Mouse (Mus musculus) kidney, postnatal 36 days (tissue): ENCODE measurements at regions not wholly inside any gene's neighbourhood (a gene's known extent, or its start where the extent isn't known, plus 50 kb on each side); places are given as distances from the start of the nearest gene placed in this dataset.

Source experiments
- DNase-seq, 2 experiments: peaks; one replicate each; pipeline ENCODE4 v3.0.0; 2021 to 2022; ENCODE audit warnings: mixed read lengths in 2 of 2

- no peak for DNase-seq
Measured at GRCm38 (mm10) chr9:43469215-43469614, 158.6 kb downstream of the Trim29 start.

DNA sequence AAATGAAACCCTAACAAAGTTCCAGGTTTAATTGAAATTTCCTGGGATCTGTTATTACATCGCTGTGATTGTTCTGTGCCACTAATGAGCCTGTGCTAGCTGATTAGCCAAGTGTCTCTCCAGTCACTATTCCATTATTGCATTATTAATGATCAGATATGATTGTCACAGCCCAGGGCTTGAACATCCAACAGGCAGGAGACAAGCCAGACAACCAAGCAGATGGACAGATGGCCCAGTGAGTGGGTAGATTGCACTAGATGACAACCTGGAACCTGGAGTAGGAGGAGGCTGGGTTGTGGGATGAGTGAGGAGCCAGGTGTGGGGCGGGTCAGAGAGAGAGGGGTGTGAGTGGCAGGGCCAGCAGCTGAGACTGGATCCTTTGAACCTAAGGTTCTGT is 161.6 kb downstream of the Trim29 start:
- no peak for DNase-seq

GRCm38 (mm10) chr9:43473164-43473563 is 162.5 kb downstream of the Trim29 start:
- no peak for DNase-seq

- no peak for DNase-seq
Measured at GRCm38 (mm10) chr9:43473601-43474302, 163.1 kb downstream of the Trim29 start.

- no peak for DNase-seq
Measured at GRCm38 (mm10) chr9:43474303-43474643, 163.6 kb downstream of the Trim29 start.

- no peak for DNase-seq
Measured at GRCm38 (mm10) chr9:43480826-43481591, 170.4 kb downstream of the Trim29 start.

GRCm38 (mm10) chr9:43482101-43483090 is 171.7 kb downstream of the Trim29 start:
- no peak for DNase-seq

GRCm38 (mm10) chr9:43483195-43483594 is 172.5 kb downstream of the Trim29 start:
- DNase-seq, result no peak

DNA sequence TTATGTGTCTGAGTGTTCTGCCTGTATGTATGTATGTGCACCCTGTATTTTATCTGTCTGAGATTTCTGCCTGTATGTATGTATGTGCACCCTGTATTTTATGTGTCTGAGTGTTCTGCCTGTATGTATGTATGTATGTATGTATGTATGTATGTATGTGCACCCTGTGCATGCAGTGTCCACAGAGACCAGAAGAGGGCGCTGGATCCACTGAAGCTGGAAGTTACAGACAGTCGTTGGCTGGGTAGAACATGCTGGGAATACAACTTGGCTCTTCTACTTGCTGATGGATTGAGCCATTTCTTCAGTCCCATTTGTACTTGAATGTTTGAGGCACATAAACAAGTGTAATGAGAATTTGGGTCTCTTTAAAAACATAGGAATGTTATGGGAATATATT is 173.3 kb downstream of the Trim29 start:
- no peak for DNase-seq

- DNase-seq, result no peak
Measured at GRCm38 (mm10) chr9:43486704-43487103, 176.1 kb downstream of the Trim29 start.

DNA sequence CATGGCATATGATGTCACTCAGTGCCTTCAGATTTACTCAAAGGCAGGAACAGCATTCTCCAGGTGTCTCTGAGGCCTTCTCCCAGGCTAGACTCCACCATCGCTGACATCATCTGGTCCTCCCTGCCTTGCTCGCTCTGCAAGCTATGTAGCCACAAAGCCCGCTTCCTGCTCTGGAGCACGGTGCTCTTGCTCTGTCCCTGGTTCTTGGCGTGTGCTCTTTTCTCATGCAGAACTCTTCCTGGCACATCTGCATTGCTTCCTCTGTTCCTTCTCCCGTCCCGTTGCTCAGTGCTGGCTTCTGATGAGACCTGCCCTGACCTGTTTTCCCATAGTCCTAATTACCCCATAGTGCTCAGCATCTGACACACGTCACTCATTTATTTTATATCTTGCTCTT is 178.6 kb downstream of the Trim29 start:
- DNase-seq, result no peak

DNA sequence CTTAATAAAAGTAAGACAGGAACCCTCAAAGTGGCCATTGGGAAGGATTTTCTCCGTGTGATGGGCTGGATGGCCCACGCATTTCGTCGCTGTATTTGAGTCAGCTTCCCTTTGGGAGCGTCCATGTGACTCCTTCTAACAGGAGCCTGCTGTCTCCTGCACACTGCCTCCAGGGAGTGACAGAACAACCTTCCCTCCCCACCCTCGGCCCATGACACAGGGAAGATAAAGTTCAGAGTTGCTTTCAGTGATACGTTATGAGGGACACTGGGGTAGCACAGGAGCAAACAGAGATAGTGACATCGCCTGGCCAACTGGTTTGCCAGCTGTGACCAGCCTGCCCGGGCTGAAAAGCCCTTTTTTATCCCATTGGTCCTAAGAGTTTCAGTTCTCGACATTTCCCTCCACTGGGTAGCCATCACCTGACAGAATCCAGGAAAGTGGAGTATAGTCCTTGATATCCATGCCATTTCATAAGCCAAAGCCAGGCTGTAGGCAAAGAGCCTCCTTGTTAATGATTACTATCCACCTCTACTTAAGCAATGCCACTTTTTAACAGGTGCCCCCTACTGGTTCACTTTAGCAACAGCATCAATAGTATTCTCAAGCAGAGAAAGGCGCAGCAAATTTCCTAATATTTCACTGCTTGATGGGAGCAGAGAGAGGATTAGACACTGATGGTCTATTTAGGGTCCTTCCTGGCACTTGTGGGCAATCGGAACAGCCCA is 180.5 kb downstream of the Trim29 start:
- DNase-seq, result peak; percentile 27 to 69

- no peak for DNase-seq
Measured at GRCm38 (mm10) chr9:43492236-43493000, 181.8 kb downstream of the Trim29 start.

DNA sequence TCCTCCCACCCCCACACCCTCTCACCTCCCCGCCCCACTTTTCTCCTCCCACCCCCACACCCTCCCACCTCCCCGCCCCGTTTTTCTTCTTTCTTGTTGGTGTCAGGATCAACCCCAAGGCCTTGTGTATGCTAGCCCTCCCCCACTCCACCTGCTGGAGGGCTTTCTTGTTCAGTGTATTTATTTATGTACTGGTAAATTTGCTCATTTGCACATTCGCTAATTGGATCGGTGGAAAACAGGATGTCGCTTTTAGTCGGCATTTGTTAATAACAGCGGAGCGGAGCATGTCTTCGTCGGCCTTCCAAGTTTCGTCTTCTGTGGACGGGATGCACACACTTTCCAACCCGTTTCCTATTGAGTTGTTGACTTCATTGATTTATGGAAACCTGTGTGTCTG is 187.9 kb downstream of the Trim29 start:
- DNase-seq, result no peak

- DNase-seq, result no peak
Measured at GRCm38 (mm10) chr9:43504270-43504932, 193.8 kb downstream of the Trim29 start.

DNA sequence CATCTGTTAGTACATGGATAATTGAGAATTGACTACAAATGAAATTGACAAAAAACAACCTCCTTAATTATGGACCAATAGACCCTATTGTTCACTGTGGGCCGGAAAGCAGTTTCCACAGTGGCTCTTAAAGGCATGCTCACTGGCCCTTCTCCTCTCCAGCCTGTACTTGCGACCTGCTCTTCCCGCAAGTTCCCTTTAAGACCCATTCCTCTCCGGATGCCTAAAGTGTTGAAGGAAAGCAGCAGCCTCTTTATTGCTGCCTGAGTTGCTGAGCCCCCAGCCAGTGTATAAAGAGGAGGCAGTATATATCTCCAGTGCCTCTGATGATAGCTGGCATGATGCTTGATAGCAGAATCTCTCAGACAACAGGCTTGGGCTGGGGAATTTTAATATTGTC is 195.2 kb downstream of the Trim29 start:
- DNase-seq, result no peak

DNA sequence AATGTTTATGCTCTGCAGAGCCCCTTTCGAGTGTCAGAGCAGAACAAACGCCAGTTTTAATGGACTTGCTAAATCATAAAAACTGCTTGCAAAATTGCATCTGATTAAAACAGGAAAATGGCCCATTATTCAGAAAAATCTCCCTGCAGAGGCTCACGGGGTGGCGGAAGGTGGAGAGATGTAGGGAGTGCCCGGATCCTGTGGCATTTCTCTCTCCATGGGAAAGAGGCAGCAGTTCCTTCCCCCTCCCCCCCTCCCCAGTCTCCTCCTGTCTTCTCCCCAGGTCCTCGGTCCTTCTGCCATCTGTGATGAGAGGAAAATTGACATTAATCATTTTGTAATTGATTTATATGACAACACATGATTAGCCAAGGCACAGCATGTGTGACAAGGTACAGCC is 195.6 kb downstream of the Trim29 start:
- no peak for DNase-seq

DNA sequence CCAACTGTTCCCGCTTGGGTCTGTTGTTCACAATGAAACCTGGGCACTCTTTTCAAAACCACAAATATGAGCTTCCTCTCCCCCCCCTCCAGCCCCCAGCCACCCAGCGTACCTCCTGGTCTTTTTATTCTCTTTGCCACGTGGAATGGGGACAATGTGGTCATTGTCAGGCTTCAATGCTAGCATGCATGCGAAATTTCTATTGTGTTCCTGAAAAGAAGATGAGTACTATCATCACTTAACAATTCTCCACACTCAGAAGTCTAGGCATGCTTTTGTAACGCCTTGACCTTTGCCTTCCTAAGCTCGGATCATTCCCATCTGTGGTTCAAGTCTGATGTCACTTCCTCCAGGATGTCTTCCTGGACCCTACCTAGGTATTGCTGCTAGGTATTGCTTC is 202.2 kb downstream of the Trim29 start:
- DNase-seq, result no peak

DNA sequence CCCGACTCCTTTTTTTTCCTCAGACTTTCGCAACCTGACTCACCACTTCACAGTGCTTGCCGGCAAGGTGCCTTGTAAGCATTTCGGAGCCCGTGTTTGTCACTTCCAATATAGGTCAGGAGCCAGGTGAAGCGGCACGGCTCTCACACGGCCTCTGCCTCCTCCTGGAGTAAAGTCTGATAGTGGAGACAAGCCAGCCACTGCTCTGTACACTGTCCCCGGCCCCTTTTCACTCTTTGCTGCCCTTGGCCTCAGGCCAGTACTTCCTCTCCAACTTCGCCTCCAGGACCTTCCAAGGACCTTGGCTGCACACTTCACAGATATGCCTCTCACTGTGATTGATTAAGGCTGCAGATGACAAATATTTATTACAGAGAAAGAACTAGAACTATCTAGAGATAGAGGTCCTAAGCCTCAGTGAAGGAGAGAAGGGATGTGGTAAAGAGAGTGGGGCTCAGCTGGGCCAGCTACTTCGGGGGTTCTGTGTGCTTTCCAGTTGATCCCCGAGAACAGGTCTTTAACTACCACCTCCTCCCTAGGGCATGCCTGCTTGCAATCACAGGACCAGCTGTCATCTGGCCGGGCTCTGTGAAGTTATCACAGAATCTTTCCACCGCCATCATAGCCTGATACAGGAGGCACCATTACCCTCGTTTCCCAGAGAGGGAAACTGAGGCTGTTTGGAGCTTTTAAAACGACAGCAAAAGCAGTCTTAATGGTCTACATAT is 204.2 kb downstream of the Trim29 start:
- DNase-seq, result peak; percentile 20 to 23

- DNase-seq, result no peak
Measured at GRCm38 (mm10) chr9:43520931-43521330, 210.3 kb downstream of the Trim29 start.
